Mouse (Mus musculus): ENCODE measurements at regions not wholly inside any gene's neighbourhood (a gene's known extent, or its start where the extent isn't known, plus 50 kb on each side); places are given as distances from the start of the nearest gene placed in this dataset.

DNA sequence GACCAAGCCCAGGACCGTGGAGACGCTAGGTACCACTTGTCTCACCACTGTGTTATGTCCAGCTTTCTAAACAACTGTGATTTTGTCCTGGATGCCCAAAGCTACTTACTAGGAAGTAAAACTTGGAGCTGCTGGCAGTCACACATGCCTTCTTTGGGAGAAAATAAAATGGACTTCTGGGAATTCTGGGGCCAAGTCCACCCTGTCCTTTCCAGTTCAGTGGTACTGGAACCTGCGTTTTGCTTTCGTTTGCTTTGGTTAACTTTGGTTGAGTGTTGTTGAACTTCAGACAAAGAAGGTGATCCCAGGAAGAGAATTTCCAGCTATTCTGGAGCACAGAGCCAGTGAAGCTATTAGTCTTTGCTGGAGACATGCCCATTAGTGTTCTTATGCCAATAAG lies 139.8 kb downstream of the Gm9817 start:
- DNase-seq = no peak

DNA sequence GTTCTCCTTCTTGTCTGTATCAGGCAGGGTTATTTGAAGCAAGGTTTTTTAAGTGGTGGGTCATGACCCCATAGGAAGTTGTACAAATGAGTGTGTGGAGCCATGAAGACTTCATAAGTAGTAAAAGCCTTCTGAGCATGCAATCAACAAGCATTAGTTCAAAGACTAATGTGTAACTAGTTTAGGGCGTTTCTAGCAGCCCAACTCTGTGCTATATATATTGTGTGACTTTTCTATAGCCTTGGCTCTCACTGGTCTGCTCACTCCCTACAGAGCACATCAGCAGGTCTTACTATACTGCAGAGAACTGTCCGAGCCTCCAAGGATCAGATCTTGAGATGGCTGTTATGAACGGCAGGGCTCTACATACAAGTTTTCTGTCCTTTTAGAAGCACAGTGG lies 141.2 kb downstream of the Gm9817 start:
- DNase-seq = no peak

GRCm38 (mm10) chr13:45230804-45231203 lies 152.3 kb downstream of the Gm9817 start:
- DNase-seq = no peak

DNA sequence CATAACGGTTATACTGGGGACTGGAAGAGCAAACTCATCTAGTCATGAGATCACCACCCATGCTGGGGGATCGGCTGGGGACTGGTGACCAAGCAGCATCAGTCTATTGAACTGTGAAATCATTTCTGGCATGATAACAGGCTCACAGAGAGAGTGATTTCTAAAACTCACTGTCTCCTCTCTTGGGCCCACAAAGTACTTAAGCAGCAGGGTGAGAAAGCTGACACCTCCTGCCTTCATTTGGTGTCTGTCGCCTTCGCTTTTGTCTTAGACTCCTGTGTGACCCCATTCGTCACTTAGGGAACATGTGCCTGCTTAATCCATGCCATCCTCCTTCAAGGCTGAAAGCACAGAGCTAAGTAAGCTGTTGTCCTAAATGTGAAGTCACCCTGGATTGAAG lies 154.3 kb upstream of the Mylip start:
- DNase-seq = no peak

GRCm38 (mm10) chr13:45238258-45238657 lies 151.3 kb upstream of the Mylip start:
- no peak for DNase-seq

DNA sequence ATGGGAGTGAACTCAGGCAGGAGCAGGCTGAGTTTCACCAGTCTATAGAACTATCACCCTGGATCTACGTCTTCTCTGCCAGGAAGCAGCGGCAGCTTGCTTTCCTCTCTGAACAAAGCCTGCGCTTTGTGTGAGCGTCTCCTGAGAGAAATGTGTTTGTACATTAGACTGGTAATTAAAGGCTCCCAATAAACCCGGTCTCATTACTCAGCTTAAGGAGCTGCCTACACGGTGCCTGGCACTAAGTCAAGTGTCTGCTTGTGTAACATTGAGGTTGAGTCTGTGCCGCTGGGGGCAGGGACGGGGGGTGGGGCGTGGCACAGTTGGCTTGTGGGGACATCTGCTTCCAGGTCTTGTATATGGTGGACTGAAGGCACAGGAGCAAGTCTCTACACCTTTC lies 150.4 kb upstream of the Mylip start:
- DNase-seq = peak; percentile 38 to 68

GRCm38 (mm10) chr13:45240009-45240653 lies 149.4 kb upstream of the Mylip start:
- no peak for DNase-seq

- no peak for DNase-seq
Measured at GRCm38 (mm10) chr13:45242261-45242660, 147.3 kb upstream of the Mylip start.

GRCm38 (mm10) chr13:45242750-45243149 lies 146.8 kb upstream of the Mylip start:
- DNase-seq = no peak

DNA sequence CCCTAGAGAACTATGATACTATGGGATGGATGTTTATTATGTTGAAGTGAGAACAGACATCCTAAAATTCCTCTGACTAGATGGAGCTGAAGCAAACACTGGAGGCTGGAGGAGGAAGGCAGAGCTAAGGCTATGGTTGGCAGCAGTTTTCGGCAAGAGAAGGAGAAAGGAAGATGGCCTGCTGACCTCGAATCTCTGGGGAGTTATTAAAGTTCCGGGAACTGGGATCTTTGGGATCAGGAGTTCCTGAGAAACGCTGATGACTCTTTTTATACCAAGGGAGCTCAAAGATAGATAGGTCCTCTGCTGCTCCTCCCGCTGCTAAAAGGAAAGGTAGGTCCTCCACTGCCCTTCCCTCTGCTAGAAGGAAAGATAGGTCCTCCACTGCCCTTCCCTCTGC lies 143.9 kb upstream of the Mylip start:
- DNase-seq = no peak

- DNase-seq = no peak
Measured at GRCm38 (mm10) chr13:45246341-45246740, 143.2 kb upstream of the Mylip start.

GRCm38 (mm10) chr13:45250028-45250427 lies 139.5 kb upstream of the Mylip start:
- DNase-seq = no peak

- no peak for DNase-seq
Measured at GRCm38 (mm10) chr13:45251068-45251467, 138.5 kb upstream of the Mylip start.

DNA sequence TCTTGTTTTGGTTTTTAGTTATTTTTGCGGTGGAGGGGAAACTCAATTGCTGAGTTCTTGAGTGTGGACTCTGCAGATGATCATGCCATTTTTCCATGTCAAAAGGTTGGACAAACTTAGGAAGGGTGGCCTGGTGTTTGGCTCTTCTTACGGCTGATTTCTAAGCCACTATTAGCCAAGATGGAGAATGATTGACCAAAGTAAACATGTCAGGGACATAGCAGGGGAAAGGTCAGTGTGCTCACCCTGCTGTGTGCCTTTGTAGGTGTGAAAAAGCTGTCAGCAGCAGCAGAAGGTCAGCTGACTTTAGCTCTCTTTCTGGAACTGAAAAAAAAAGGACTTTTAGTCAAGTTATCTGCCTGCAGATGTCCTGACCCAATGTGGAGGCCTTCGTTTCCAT lies 137.4 kb upstream of the Mylip start:
- DNase-seq = no peak

- no peak for DNase-seq
Measured at GRCm38 (mm10) chr13:45253221-45253620, 136.3 kb upstream of the Mylip start.

GRCm38 (mm10) chr13:45255277-45255676 lies 134.3 kb upstream of the Mylip start:
- DNase-seq = no peak

DNA sequence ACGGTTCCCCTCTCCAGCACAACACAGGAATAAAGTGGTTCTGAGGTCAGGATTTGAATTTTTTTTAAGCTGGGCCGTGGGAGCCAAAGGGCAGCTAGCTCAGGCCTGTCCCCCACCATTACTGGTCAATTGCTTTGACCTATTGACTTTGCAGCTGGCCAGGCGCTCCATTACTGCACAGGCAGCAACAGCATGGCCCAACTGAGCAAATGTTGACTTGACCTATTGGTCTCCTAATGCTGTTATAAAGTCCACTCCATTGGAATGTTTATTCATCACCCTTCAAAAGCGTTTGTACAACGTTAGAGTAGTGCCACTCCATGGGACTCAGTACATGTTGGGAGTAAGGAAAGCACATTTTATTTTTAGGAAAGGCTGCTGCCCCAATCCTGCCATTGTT lies 127.5 kb upstream of the Mylip start:
- peak; percentile 71 to 77 for DNase-seq

GRCm38 (mm10) chr13:45266287-45267064 lies 123.1 kb upstream of the Mylip start:
- DNase-seq = no peak

- DNase-seq = no peak
Measured at GRCm38 (mm10) chr13:45267446-45267845, 122.1 kb upstream of the Mylip start.

DNA sequence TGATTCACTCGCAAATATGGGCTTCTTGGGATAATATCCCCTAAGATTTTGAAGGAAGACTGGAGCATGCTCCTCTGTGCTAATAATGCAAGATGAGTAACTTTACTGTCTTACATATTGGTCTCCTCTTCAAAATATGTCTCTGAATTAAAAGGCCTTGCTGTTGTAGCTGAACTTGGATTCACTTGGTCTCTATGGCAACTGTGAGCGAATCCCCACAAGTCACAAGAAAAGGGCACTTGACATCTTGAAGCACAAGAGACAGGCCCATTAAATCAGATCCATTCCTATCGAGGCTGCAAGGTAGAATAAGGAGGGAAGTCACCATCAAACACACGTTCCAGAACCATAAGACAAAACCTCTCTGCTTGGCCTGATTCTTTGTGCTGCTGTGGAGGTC lies 121.6 kb upstream of the Mylip start:
- DNase-seq = no peak

DNA sequence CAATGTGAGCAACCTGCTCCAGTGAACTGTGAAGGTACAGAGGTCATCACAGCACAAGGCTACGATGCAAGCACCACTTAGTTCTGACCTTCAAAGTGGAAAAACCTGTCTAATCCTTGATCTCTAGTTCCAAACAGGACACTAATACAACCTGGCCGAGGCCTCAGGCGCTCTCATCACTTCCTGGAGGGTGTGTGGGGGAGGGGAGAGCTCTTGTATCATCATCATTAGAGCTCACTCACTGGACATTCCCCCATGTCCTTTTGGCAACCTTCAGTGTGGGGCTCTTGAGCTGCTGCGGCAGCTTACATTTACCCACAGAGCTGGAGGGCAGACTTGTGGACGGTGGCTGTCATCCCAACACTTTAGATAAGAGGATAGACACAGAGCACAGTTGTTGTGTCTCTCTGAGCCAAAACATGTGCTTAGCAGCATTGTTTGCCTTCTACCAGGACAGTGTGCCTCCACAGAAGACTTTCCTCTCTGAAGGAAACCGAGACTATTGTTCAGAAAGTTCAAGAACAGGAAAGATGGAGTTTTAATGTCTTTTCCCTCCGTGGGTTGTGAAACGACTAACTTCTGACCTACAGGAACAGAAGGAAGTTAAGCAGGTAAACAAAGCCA lies 115.2 kb upstream of the Mylip start:
- DNase-seq = peak; percentile 14 to 52

DNA sequence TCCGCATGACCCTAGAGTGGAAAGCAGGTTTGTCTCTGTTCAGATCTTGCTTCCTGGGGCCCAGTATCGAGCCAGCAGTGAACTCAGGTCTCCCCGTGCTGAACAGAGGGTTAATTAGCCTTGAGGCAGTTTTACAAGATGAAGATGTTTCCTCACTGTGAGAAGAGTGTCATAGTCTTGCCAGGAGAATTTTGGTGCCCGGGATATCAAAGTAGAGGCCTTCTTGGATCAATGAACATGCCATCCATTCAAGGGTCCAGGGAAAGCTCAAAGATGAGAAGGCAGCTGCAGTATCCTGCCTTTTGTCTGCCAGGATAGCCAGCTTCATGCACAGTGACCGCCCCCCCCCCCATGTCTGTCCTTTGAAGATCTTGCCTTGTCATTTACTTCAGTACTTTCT lies 114.2 kb upstream of the Mylip start:
- no peak for DNase-seq

DNA sequence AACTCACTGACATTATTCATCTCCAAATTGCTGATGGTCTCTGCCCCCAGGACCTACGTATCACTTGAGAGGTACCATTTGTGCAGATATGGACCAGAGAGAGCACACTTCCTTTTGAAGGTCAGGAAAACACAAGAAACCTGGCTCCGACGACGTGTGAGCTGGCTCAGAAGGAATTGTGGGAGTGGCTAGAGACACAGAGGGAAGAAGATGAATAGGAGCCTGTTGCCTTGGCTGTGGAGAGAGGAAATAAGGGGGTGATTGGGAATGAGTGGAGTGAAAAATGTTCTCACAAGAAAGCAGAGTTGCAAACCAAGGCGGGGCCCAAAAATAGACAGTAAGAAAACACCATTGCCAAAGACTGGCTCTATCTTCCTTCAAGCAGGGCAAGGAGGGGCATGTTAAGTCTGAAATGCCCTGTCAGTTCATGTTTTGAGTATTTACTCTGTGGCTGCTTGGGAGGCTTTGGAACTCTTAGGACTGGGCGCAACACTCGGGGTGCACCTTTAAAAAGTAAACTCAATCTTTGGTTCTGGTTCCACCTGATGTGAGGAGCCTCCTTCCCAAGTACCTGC lies 111.6 kb upstream of the Mylip start:
- no peak for DNase-seq

DNA sequence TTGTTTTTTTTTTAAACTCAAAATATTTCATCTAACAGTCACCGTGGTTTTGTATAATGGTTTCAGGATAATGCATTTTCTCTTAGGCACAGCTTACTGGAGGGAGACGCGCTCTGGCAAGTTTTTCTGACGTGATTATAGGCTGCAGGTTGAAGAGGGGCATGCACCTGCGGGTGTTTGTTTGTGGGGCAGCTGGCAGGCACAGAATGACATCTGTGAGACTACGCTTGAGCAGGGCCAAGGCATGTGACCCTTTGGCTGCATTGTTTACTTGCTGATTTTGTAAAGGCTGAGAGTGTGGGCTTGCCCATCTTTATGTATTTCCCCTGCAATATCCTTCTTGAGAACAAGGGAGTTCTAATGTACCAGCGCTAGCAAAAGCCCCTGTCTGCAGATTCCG lies 108.4 kb upstream of the Mylip start:
- no peak for DNase-seq
